Mouse (Mus musculus) kidney, adult 9 months (tissue): ENCODE measurements around the gene Copz1.
"Not testable (repeated sequence)": the region's sequence is repeated elsewhere in the genome, so short reads cannot be mapped to it uniquely, and the experiment has no call there.

Source experiments
- DNase-seq: peaks from one replicate; pipeline ENCODE4 v3.0.0; 2022

Gene Copz1

GRCm38 (mm10) chr15:103252660-103253059, 19.9 kb upstream of the Copz1 start:
- DNase-seq, result no peak

- DNase-seq, result no peak
Measured at GRCm38 (mm10) chr15:103253352-103253751, 19.2 kb upstream of the Copz1 start.

- peak; percentile 29 for DNase-seq
Measured at GRCm38 (mm10) chr15:103255169-103255568, 17.3 kb upstream of the Copz1 start.

GRCm38 (mm10) chr15:103256210-103256986, 16.1 kb upstream of the Copz1 start:
- no peak for DNase-seq

- DNase-seq, result peak; percentile 70
Measured at GRCm38 (mm10) chr15:103257790-103258728, 14.5 kb upstream of the Copz1 start, which contains the start of gene Nfe2. Nfe2 (minus strand) TSS chr15:103258403.

GRCm38 (mm10) chr15:103259162-103259561, 13.4 kb upstream of the Copz1 start:
- DNase-seq, result no peak

- DNase-seq, result no peak
Measured at GRCm38 (mm10) chr15:103259989-103260388, 12.5 kb upstream of the Copz1 start.

GRCm38 (mm10) chr15:103264794-103265193, 7.7 kb upstream of the Copz1 start:
- DNase-seq, result no peak

- no peak for DNase-seq
Measured at GRCm38 (mm10) chr15:103268903-103269302, 3.6 kb upstream of the Copz1 start.

- not testable (repeated sequence) for DNase-seq
Measured at GRCm38 (mm10) chr15:103275943-103276342, 3.4 kb downstream of the Copz1 start.

- DNase-seq, result no peak
Measured at GRCm38 (mm10) chr15:103277949-103278348, 5.4 kb downstream of the Copz1 start.

GRCm38 (mm10) chr15:103279750-103280149, 7.2 kb downstream of the Copz1 start:
- DNase-seq, result peak; percentile 47

- DNase-seq, result peak; percentile 38
Measured at GRCm38 (mm10) chr15:103280817-103281464, 8.4 kb downstream of the Copz1 start.

GRCm38 (mm10) chr15:103281465-103282205, 9.1 kb downstream of the Copz1 start:
- DNase-seq, result peak; percentile 44

- peak; percentile 81 for DNase-seq
Measured at GRCm38 (mm10) chr15:103284066-103284465, 11.6 kb downstream of the Copz1 start.

- DNase-seq, result no peak
Measured at GRCm38 (mm10) chr15:103284647-103285046, 12.1 kb downstream of the Copz1 start.

GRCm38 (mm10) chr15:103285778-103286417, 13.4 kb downstream of the Copz1 start:
- peak; percentile 60 for DNase-seq

GRCm38 (mm10) chr15:103289600-103289999, 17.1 kb downstream of the Copz1 start:
- DNase-seq, result peak; percentile 38

GRCm38 (mm10) chr15:103290417-103290816, 17.9 kb downstream of the Copz1 start:
- DNase-seq, result no peak

GRCm38 (mm10) chr15:103290843-103291242, 18.3 kb downstream of the Copz1 start:
- DNase-seq, result no peak

- DNase-seq, result no peak
Measured at GRCm38 (mm10) chr15:103292673-103293345, 20.3 kb downstream of the Copz1 start.
